Comparison of ENCODE assay signal across 11 mouse cellular contexts in the genomic region with DNA sequence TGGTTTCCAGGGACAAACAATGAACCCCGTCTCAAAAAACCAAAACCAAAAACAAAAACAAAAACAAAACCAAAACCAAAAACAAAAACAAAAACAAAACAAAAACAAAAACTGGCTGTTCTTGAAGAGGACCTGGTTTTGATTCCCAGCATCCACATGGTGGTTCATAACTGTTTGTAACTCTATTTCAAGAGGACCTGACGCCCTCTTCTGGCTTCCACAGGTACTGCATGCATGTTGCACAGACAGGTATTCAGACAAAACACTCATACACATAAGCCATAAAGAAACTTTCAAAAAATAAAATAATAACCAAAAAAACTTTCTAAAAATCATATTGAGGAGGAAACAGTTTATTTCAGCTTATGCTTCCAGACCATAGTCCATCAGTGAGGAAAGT. TPM values are rescaled to one million over a fixed set of nuclear protein-coding genes. Genes with fewer than 3 reads are reported as not detected.
DNase-seq lines count a peak whose midpoint lies in the region; TF ChIP-seq lines count a peak whose summit lies in the region.
"Had no signal": no experiment of that assay in that cellular context is flagged by ENCODE, and none has a peak within 500 bp of the region (broad histone marks: within the 10 kb centered on the region; RNA-seq: fewer than 3 reads in every experiment).

No protein-coding gene starts in this region.

- in situ Hi-C loops in CH12.LX (cut with MboI; ENCODE audit: low pct_ligation_motif_present, low pct_unique_long_range_greater_than_20kb, low sequenced_read_pairs), result no loop called here

- H3K4me2 ChIP-seq in CH12.LX (ENCODE audit: insufficient read depth, low read depth, poor library complexity, severe bottlenecking), result no peak overlapping the region
- H3K4me2 ChIP-seq: kidney, embryonic 15.5 days; liver, embryonic 13.5 days had no signal

- H3K27me3 ChIP-seq in CH12.LX (replicated peaks), result no peaks in the 10 kb centered on the region
- H3K27me3 ChIP-seq: kidney, embryonic 15.5 days had no signal

- no peak overlapping the region for H3K9ac ChIP-seq in CH12.LX (ENCODE audit: insufficient read depth, low read depth)
- H3K9ac ChIP-seq: kidney, embryonic 15.5 days; liver, embryonic 13.5 days had no signal

- H3K4me3 ChIP-seq in CH12.LX (replicated peaks in 1 of 3; ENCODE audit: low read depth in 2 of 3, low read length in 2 of 3, poor library complexity in 1 of 3), result no peak overlapping the region
- H3K4me3 ChIP-seq: kidney, embryonic 15.5 days; liver, embryonic 13.5 days had no signal

- peaks cover 4% of the 10 kb centered on the region for H3K9me3 ChIP-seq in CH12.LX (replicated peaks; ENCODE audit: low read length)
- H3K9me3 ChIP-seq: kidney, embryonic 15.5 days; liver, embryonic 13.5 days had no signal

- H3K4me1 ChIP-seq in CH12.LX (ENCODE audit: control insufficient read depth in 1 of 2, insufficient read depth in 2 of 2), result 0 out of 4 replicates have a peak, but pooled peaks cover 0 to 4% of the 10 kb centered on the region in 2 experiments

- H3K27ac ChIP-seq in CH12.LX (ENCODE audit: insufficient read depth, low read depth), result no peak overlapping the region
- H3K27ac ChIP-seq: kidney, embryonic 15.5 days; liver, embryonic 13.5 days had no signal

- TF ChIP-seq RAD21 in CH12.LX (IDR thresholded peaks at IDR 0.05; ENCODE audit: low read depth, low read length), result peak; percentile 1

- TF ChIP-seq POLR2A in CH12.LX (IDR thresholded peaks at IDR 0.05; ENCODE audit: low read depth, low read length), result no peak

- H3K36me3 ChIP-seq in CH12.LX (replicated peaks in 1 of 2; ENCODE audit: control insufficient read depth in 1 of 2, insufficient read depth in 1 of 2, low read length in 1 of 2), result no peaks in the 10 kb centered on the region
- H3K36me3 ChIP-seq: kidney, embryonic 15.5 days; liver, embryonic 13.5 days had no signal

- no peaks in the 10 kb centered on the region for H3K79me2 ChIP-seq in CH12.LX (replicated peaks; ENCODE audit: control insufficient read depth, extremely low read depth, insufficient read depth, poor library complexity, severe bottlenecking)

- no peak for TF ChIP-seq EP300 in CH12.LX (IDR thresholded peaks at IDR 0.05; ENCODE audit: low read length)

- peak; percentile 8 to 20 for DNase-seq in kidney, postnatal 4 days
- no peak for DNase-seq in kidney, postnatal 14 days
- DNase-seq in A20 (ENCODE audit: low read depth, low spot score) (peak; percentile 23), CH12.LX (ENCODE audit: extremely low read depth) (peak; percentile 19)
- peak; percentile 65 for DNase-seq in induced T-regulatory cell, adult 2 months (ENCODE audit: low read depth)
- no peak for DNase-seq in gastrocnemius, postnatal 10 days
- no peak for DNase-seq in right cerebral cortex, postnatal 10 days (ENCODE audit: low spot score in 2 of 2)
- DNase-seq: cerebellum, adult 2 months; layer of hippocampus, postnatal 36 days; liver, embryonic 13.5 days had no signal

- dilution Hi-C loops in CH12.LX (cut with MboI; ENCODE audit: extremely low pct_ligation_motif_present, extremely low pct_unique_long_range_greater_than_20kb, low sequenced_read_pairs), result no loop called here

- TF ChIP-seq CTCF in CH12.LX (conservative IDR thresholded peaks at IDR 0.05 in 1 of 2, IDR thresholded peaks at IDR 0.05 in 1 of 2; ENCODE audit: low read depth in 2 of 2, low read length in 2 of 2), result peak; percentile 31 to 39; a peak in 3 of 4 replicates

TF ChIP-seq in CH12.LX, 34 proteins besides CTCF, POLR2A, EP300 and RAD21:
- no peak for TF ChIP-seq BHLHE40 (IDR thresholded peaks at IDR 0.05; ENCODE audit: low read depth, low read length)
- TF ChIP-seq IRF4 (IDR thresholded peaks at IDR 0.05; ENCODE audit: low read depth, low read length), result no peak
- TF ChIP-seq UBTF (IDR thresholded peaks at IDR 0.05; ENCODE audit: low read depth, low read length), result no peak
- no peak for TF ChIP-seq ZMIZ1 (IDR thresholded peaks at IDR 0.05; ENCODE audit: low read depth, low read length)

RNA-seq across cellular contexts. Expression of a gene that starts 8.4 kb away (rescaled TPM):
- total RNA-seq in CH12.LX (2012; rRNA removed) (10.8 and 11.1 TPM in 2 replicates), CH12.LX (2014; rRNA removed) (11.1 and 11.3 TPM in 2 replicates)
- 13.2 and 13.3 TPM in 2 replicates for polyA plus RNA-seq in CH12.LX (2012; ENCODE audit: insufficient read length, low read depth)
- total RNA-seq in gastrocnemius, postnatal 10 days (2021), result 10 to 100 TPM; 22.3 to 26.6 TPM

Comparison
In these comparisons a context has a peak if more than half of its experiments do, and no peak if none do; other contexts are left out.
1. DNase-seq: peak in kidney, postnatal 4 days (2 of 2), A20 (single experiment), CH12.LX (single experiment) and induced T-regulatory cell, adult 2 months (single experiment); none in kidney, postnatal 14 days (single experiment), gastrocnemius, postnatal 10 days (single experiment) and right cerebral cortex, postnatal 10 days (0 of 2).